Mouse (Mus musculus): ENCODE data around the gene Pdia6.
A peak's percentile ranks its signal among the peaks of the same experiment; 100 is the strongest.

Pdia6 gene

DNA sequence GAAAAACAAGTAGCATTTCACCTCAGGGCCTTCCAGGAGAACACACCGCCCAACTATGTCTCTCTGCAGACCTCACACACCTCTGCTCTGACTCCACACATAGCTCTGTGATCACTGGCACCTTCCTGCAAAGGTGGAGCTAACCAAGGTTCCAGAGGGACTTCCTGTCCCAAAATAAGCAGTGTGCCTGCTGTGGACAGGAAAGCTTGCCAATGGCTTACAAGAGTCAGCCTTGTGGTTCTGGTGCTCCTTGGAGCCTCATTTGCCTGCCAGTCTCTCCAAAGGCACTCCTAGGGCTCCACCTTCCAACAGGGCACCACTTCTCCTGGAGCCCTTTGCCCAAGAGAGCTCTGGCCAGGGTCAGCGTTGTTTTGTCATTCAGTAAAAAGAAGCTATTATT, 1.5 kb upstream of the Pdia6 start:
- DNase-seq (ENCODE audit: low spot score in 2 of 2): no peak

DNA sequence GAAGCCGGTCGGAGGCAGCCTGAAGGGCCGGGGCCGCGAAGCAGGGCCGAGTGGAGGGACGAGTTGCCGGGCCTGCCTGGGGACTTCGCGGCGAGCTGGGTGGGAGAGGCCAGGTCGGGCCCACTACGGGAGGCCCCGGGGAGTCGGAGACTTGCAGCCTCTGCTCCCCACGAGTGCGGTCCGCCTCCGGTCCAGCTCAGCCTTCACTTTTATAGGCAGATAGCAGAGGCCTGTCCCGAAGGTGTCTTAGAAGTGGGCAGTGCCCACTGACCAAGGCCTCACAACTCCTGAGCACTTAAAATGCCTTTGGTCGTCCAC, 287 bp downstream of the Pdia6 start:
- DNase-seq (ENCODE audit: low spot score in 2 of 2): no peak

DNA sequence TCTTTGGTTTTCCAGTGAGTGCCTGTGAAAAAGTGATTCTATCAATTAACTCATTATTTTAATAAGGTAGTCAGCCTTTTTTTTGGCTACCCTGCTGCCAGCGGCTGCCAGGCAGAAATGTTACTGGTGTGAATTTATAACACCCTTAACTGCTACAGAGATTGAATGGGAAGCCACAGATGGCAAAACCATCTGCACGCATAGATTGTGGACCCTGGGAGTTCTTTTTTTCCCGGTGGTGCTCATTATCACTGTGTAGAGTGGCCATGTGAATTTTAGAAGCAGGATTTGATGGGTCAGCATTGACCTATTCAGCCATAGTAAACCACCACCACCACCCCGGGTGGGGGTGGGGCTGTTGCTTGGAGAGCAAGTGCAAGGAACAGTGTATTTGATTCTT, 971 bp downstream of the Pdia6 start:
- peak; percentile 34 to 57 for DNase-seq (ENCODE audit: low spot score in 2 of 2)

DNA sequence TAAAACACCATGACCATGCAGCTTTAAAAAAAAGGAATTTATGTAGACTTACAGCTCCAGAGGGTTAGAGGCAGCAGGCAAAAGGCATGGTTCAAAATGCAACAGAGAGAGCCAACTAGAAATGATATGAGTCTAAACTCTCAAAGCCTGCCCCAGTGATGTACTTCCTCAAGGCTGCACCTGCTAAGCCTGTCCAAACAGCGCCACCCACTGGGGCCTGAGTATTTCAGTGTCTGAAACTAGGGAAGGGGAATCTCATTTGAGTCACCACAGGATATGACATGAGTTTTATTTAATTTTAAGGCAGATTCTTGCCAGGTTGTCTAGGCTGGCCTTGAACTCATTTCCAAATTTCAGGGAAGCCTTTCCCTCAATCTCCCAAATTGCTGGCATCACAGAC, 4.9 kb downstream of the Pdia6 start:
- DNase-seq (ENCODE audit: low spot score in 2 of 2): peak in 1 of 2 experiments; percentile 55

DNA sequence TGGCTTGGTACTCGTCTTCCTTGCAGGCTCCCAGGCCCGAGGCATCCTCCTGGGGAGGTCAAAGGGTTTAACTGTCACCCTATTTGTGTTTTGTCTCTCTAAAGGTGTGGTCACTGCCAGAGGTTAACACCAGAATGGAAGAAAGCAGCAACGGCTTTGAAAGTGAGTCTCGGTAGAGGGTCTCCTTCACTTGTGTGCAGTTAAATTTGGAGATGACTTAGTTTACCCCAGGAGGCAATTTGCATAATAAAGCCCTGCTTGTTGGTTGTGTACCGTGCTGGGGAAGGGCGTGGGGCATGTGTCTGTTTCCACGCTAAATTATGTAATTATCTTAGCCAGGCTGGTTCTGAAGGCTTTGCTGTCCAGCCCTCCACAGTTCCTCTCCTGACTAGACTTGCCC, 7.5 kb downstream of the Pdia6 start:
- DNase-seq (ENCODE audit: low spot score in 2 of 2): no peak

DNA sequence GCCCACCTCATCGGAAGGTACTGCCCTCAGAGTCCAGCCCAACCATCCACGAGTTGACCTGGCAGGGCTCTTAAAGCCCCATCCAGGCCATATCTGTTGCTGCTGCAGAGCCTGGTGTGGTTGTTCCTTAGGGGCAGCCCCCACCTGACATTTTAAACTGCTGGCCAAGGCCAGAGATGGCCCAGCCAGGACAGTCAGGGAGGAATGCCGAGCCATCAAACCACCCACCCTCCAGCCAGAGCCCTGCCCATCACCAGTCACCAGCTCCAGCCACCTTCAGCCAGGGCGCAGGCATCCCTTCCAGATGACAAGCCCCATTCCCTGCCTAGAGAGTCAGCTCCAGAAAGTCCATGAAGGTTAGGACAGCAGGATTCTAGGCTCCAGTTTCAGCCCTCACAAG, 22.2 kb downstream of the Pdia6 start:
- no peak for DNase-seq (ENCODE audit: low spot score in 2 of 2)

DNA sequence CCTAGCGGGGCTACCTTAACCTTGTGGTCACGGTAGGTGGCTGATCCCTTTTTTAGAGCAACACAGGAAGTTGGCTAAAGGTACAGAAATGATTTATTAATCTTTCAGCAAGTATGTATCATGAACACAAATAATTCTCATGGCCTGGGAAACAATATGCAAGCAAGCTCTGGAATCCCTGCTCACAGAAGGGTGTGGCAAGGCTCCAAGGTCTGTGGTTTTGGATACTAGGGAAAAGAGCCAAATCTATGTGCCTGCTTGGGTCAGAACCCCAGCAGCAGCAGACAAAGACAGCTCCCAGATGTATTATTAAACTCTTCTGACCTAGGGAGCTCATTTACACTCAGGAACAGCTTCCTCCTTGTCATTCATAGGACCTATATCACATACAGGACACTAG, 22.7 kb downstream of the Pdia6 start:
- no peak for DNase-seq (ENCODE audit: low spot score in 2 of 2)

DNA sequence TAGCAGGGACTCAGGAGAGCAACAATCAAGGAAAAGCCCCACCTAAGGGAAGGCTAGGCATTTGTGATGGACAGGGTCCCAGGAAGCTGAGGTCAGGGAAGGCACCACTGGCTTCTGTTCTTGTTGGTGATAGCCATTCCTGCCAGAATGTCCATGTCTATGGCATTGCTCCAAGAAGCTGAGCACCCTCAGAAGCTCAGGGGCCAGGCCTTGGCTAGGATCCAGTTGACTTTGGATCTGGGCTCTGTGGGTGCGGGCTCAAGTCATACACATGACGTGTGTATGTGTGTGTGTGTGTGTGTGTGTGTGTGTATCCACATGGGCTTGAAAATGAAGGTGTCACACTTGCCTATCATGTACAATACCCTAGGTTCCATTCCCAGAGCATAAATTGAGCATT, 23.6 kb downstream of the Pdia6 start:
- no peak for DNase-seq (ENCODE audit: low spot score in 2 of 2)

DNA sequence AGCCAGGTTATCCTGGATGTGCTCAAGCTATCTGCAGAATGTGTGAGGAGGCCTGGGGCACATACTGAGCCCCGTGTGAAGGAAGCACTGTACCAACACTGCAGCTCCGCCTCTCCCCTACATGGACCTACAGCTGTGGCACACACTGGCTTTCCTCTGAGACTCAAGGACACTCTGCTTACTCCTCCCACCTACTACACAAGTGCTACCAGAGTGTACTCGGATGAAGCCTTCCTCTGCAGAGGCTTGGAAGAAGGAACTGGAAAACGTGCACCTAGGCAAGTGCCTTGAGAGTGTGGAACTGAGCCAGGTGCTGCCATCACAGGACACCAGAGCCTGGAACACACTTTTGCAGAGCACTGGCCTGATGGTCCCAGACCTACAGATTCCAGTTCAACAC, 24.2 kb downstream of the Pdia6 start:
- no peak for DNase-seq (ENCODE audit: low spot score in 2 of 2)

DNA sequence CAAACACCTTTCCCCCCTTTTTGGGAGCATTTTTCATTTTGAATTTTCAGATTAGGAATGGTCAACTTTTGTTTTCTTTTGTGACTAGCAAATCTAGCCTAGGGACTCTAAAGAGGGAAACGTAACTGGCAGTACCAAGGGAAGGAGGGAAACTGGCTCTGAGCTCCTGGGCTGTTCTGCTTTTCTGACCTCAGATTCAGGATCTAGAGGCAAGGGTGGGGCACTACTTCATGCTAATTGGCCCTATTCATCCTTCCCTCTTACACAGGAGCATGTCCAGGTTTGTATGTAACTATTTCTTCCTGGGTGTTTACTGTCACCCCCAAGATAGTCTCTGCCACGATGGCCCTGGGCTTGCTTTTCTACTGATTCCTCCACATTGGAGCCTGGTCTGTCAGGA, 30.6 kb downstream of the Pdia6 start:
- DNase-seq (ENCODE audit: low spot score in 2 of 2): no peak

DNA sequence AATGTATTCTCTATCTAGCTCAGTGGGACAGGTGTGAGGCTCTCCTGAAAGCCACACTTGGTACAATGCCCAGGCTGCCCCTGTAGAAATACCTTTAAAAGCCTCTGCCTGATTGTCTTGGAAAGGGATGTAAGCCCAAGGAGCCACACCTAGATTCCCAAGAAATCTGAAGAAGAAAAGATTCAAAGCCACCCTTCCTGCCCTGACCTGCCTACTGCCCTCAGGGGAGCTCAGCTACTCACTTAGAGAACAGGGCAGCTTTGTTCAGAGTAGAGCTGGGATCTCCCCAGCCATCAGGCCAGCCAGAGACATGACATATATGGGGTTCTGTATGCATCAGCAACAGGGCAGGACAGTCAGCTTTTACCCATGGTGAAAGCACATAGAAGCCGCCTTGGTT, 33.6 kb downstream of the Pdia6 start:
- DNase-seq (ENCODE audit: low spot score in 2 of 2): no peak

DNA sequence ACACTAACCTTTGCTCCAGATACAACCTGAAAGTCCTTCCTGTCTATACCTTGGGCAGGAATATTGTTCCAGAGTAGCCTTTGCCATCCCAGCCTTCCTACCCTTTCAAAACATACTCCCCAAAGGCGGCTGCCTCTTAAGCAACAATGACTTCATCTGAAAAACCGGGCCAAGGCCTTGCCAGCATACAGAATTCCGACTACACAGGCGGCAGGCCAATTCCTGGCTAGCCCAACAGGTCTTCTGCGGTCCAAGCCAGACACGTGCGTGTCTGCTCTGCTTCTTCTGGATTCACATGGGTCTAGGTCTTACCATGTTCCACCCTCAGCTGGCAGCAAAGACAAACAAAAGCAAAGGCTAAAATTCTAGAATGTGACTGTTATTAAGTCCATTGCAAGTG, 39.1 kb downstream of the Pdia6 start:
- no peak for DNase-seq (ENCODE audit: low spot score in 2 of 2)

DNA sequence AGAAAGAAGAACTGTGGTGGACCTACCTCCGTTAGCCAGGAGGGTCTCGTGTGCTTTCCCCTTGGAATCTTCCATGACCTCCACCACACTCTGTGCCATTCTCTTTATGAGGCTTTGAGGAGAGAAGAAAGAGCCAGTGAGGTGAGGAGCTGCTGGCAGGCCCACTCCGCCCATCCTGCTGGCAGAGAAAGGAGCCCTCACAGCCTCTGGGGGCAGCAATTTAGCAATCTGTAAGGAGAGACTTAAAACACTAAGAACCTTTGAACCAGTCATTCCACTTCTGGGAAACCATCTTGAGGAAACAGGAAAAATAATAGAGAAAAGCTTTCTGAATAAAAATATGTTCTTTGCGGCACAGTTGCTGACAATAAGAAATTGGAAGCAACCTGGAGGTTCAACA, 41.9 kb downstream of the Pdia6 start:
- DNase-seq (ENCODE audit: low spot score in 2 of 2): no peak

DNA sequence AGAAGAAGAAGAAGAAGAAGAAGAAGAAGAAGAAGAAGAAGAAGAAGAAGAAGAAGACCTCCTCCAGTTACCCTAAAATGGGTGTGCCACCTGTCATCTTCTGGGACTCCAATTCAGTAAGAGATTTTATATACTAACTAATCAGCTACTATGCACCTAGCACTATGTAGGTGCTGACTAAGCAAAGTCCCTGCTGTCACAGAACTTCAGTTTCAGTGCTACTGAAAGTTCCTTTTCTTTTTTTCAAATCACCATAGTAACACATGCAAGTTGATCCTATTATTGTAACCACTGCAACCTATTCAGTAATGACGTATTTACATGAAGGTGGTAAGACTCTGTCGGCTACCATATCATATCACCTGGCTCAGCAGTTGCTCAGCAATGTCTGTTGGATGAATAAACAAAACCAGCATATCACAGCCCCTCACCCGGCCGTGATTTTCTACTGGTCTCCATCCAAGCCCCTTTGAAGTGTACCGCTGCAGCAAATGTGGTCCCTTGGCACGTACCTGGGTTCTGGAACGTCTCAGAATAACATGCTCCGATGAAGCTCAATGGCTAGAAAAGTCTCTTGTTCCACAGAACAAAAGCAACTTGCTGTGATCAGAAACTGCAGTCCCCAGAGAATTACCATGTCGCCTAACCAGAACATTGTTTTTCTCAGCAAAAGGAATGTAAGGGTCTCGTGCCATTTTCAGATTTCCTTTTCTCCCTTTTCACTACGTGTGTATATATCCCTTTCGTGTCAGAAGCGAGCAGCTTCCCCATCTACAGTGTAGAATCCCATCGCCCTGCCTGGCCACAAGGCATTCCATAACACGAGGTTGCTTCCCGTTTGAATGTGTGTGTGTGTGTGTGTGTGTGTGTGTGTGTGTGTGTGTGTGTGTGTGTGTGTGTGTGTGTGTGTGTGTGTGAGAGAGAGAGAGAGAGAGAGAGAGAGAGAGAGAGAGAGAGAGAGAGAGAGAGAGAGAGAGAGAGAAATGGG, 44.8 kb downstream of the Pdia6 start:
- no peak for DNase-seq (ENCODE audit: low spot score in 2 of 2)

DNA sequence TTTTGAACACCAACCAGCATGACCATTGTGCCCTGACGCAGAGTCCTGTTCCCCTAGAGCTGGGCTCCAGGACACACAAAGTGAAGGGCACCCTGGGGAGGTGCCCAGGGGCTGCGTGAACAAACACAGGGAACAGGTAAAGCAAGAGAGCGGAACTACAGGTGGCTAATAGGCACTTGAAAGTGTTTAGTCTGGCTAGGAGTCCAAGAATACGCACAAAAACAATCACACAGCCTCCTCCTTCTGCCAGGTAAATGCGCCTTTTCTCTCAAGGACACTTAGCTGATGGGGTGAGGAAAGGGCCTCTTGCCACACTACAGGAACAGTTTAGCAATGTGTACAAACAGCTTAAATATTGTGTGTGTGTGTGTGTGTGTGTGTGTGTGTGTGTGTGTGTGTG, 49.8 kb downstream of the Pdia6 start:
- no peak for DNase-seq (ENCODE audit: low spot score in 2 of 2)

DNA sequence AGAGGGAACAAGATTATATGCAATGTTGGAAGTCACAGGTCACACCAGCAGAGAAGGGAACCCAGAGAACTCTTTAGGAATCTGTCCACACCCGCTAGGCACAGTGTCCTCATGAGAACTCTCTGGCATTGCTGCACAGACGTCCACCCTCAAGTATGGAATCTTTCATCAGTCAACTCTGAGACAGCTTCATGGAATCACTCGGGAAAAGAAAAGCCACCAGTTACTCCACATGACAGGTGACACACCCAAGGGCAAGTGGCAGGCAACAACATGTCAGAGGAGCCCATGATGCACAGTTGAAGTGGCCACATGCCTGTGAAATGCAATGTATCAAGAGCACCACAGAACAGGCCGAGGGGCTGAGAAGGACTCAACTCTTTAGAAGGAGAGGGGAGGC, 51.6 kb downstream of the Pdia6 start:
- DNase-seq (ENCODE audit: low spot score in 2 of 2): no peak

DNA sequence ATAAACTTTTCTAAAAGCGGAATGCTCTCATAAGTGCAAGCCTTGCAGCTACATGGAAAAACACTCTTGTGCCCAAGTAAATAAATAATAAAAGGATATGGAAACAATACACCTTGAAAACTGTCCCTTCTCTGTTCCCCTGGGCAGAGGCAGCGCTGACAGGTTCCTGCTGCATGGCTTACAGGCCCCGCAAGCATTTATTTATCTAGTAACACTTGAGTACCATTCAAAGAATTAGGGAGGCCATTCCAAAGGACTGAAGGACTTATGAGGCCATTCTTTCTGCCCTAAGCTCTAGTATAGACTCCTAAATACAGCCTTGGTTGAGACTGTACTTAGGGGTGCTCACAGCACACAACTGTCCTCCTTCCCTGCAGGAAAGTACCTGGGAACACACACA, 52.1 kb downstream of the Pdia6 start:
- DNase-seq (ENCODE audit: low spot score in 2 of 2): no peak

DNA sequence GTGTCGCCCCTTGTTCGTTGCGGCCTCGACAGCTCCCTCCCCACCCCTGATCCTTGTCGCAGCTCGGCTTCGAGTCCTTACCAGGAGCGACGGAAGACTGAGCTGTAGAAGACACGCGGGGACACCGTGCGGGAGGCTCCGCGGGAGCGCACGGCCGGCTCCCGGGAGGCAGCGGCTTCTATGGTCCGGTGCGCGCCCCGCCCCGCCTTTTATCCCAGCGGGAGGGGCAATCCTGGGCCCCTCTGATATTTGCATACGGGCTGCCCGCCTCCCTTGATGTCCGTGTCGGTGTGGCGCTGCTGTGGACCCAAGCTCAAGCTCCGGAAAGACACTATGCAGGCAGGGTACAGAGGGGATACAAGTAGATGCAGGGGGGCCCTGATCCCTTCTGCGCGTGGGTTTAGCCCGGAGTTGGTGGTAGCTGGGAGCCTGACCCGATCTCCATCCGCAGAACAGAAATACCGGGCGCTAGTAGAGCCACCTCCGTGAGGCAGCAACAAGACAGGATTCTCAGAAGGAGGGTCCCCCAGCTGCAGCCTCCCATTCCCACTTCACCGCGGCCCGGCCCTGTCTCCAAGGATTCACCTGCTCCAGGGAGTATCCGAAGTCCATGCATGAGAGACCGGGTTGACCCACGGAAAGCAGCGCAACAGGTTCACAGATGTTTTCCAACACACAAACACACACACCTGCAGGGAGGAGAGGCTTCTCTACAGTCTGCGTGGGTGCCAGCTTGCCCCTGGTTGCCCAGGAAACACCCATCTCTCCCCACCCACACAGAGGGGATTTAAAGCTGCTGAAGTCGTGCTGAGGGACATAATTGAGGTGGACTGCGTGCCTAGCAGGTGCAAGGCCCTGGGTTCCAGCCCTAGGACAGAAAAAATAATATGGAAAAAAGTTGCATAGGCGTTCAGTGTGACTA, 58.5 kb downstream of the Pdia6 start:
- peak; percentile 24 to 31 for DNase-seq (ENCODE audit: low spot score in 2 of 2)

DNA sequence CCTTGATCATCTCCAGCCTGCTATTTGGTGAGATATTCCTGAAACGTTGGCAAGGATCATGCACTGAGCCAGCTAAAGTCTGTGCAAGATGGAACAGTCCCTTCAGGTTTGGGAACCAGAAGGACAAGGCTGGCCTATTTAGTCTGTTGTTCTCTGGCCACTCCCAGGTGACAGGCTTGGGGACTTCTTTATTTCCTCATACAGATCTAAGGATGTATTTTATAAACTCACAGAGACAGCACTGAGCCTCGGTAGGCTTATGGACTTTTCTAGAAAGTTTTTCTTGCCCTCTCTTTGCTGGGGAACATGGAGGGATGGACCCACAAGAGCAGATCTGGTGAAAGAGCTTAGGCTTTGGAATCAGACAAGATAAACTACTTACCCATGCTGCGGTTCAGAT, 62.9 kb downstream of the Pdia6 start, which contains the start of gene Atp6v1c2:
TSS of gene Atp6v1c2 (minus strand) at position 101 of the 400 bp plus-strand sequence.
- no peak for DNase-seq (ENCODE audit: low spot score in 2 of 2)

DNA sequence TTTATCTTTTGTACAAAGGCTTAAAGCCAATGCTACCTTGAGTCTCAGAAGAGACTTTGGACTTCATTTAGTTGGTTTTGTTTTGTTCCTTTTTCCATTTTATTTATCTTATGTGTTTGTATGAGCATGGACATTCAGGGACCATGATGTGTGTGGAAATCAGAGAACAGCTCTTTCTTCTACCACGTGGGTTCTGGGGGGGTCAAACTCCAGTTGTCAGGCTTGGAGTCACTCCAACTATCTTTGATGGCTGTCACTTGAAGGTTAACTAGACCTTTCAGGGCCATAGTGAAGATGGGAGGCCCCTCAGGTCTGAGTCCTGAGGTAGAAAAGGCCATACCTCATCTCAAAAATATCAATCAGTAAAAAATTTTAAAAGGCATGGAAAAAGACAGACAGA, 67.1 kb downstream of the Pdia6 start:
- DNase-seq (ENCODE audit: low spot score in 2 of 2): no peak
